Mouse (Mus musculus): ENCODE measurements around the gene Mrps18c.

The Mrps18c gene

DNA sequence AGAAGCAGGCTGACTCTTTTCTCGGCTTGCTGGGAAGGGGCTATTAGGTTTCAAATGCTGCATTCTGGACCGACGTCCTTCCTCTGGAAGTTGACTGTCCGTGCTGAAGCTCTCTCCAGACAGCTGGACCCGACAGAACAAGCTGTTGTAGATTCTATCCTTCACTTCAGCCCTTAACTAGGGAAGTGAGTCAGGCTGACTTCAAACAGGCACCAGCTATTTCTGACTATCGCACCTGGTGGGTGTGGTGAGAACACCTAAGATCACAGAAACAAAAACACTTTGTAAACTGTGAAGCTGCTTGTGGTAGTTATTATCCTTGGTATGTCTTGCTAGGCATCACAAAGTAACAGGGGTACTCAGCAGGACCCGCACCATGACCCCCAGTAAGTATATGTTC, 28.1 kb downstream of the Mrps18c start:
- no peak for DNase-seq (ENCODE audit: low read depth, low spot score)

DNA sequence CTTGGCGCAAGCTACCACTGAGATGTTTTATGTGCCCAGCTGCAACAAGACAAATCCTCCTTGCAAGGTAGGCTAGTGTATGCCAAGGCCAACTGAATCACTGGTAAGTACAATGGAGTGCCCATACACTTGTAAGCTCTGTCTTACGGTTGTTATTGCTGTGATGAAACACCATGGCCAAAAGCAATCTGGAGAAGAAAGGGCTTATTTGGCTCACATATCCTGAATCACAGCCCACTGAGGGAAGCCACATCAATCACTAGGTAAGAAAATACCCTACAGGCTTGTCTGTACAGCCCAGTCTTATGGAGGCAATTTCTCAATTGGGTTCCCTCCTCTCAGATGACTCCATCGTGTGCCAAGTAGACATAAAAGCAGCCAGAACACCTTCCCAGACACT, 30.3 kb downstream of the Mrps18c start:
- DNase-seq (ENCODE audit: low read depth, low spot score) = no peak

DNA sequence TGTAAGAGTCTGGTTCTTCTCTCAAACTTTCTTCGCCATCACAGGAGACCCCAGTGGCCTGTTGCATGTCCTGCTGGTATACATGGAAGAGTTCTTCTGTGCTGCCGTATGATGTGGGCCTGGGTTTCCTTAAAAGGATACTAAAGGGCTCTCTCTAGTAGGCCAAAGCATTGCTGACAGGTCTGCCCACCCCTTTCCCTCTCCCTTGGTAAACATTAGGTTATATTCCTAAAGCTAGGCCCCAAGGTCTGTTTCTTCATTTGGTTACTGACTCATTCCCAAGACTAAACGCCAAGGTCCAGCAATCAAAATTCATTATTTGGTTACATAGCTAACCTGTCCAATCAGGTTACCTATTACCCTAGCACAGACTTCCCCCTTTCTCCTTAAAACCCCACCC, 34.3 kb downstream of the Mrps18c start:
- no peak for DNase-seq (ENCODE audit: low read depth, low spot score)

DNA sequence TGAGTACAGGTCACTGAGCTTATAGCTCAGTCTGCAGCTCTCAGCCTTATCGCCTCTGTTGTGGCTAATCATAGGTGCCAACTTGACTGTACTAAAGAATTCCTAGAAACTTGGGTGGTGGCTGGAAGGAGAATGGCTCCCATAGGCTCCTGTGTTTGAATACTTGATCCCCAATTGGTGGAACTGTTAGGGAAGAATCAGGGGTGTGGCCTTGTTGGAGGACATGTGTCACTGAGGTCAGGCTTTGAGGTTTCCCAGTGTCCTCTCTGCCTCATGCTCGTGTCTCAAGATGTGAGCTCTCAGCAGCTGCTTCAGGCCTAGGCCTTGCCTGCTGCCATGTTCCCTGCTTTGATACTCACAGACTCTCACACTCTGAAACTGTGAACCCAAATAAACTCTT, 35.4 kb downstream of the Mrps18c start:
- DNase-seq (ENCODE audit: low read depth, low spot score) = no peak

DNA sequence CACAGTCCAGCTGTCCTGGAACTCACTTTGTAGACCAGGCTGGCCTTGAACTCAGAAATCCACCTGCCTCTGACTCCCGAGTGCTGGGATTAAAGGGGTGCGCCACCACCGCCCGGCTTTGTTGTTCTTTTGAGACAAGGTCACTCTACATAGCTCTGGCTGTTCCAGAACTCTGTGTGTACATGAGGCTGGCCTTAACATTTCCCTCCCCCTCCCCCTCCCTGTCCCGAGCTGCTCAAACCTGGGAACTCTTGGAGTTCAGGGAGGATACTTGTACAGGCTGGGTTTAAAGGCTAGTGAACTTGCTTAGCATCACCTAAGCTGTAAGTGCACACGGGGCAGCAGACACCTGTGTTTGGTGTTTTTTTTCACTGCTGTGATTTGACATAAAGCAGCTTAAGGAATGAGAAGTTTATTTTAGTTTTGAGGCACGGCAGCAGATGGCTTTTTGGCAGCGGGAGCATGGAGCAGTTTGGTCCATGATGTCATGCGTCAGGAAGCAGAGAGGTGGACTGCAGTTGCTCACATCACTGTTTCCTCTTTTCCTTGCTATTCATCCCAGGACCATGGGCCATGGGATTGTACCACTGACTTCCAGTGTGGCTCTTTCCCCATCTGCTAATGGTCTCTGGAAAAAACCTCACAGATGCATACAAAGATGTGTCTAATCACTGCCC, 37.6 kb downstream of the Mrps18c start:
- DNase-seq (ENCODE audit: low read depth, low spot score) = no peak

DNA sequence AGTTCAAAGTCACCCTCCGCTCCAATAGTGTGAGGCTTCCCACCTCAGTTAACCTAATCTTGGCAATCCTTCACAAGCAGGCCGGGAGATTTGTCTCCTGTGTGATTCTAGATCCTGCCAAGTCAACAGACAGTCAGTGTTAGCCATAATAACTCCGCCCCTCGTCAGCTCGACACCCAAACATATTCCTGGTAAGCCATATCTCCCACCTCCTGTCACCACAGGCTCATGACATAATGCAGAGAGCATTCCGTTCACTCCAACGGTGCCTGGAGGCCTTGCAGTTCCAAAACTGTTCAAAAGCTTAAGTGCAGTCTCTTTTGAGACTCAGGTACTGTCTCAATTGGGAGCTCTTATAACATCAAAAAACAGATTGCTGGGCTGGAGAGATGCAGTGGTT, 39.5 kb downstream of the Mrps18c start:
- DNase-seq (ENCODE audit: low read depth, low spot score) = no peak

DNA sequence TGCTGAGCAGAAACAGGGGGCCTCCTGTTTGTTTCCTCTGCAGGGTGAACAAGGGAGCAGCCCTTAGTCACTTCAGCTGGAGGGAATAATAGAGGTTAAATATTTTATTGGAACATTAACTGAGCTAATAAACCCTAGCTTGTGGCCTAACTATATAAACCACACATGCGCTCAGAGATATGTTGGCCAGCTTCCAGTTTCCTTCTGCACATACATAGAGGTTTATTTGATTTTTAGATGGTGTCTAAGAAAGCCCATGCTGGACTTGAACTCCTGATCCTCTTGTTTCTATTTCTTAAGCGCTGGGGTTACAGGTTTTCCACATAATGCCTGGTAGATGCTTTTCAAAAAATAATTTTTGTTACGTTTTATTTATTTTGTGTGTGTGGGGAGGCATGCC, 46.1 kb downstream of the Mrps18c start:
- no peak for DNase-seq (ENCODE audit: low read depth, low spot score)

DNA sequence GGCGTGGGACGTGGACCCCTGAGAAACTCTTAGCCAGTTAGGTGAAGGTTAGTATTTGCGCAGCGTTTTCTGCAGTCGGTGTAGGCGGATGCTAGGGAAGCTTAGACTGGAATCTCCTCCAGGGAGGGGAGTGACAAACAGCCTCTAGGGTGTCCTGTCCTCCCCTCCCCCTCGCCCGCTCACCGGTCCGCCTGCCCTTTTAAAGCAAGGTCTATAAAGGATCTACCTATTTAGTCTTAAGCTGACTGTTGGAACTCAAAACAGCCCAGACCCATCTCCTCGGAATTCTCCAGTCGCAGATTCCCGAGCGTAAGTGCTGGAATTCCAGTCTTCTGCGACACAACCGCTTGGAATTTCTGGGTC, 47.0 kb downstream of the Mrps18c start, which contains the start of gene Gpat3:
Gene Gpat3, plus strand, starts transcription at position 229 of the 363 bp plus-strand sequence.
- no peak for DNase-seq (ENCODE audit: low read depth, low spot score)

DNA sequence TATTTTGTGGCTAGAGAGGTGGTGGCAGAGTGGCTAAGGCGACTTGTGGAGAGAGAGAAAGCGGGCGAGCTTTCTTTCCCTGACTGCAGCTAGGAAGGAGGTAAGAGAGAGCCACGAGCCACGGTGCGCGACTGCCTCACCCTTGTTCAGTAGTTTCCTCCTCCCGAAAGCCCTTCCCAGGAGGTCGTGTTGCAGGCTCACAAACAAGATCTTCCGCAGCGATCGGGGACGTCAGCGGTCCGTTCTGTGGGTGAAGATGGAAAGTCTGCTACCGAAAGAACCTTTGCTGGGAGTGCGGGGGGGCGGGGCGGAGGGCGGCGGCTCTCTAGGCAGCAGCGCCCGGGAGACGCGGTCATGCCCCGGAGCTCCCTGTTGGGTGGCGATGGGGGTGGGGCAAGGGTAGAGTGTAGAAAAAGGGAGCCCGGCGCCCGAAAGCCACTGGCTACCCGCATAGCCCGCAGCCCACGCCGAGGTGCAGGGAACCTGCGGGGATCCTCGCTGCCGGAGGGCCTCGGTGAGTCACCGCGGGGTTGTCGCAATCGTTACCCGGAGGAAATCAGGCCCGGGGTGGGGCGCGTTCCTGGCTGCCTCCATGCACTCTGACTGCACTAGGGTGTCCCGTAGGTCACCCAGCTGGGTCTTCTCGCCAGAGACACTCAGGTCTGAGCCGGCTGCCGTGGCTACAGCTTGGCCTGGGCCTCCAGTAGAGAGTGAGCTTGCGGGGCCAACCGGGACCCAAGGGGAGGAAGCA, 47.6 kb downstream of the Mrps18c start:
- no peak for DNase-seq (ENCODE audit: low read depth, low spot score)

DNA sequence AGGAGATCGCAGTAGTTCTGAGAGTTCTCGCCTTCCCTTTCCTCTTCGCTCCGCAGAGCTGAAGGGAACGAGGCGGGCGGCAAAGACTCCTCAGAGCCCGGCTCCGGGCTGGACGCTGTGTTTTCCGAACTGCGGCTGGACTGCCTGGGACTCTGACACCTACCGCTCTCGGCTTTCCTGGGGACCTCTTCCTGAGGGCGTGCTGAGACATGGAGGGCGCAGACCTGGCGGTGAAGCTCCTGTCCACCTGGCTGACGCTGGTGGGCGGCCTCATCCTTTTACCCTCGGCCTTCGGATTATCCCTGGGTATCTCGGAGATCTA, 48.1 kb downstream of the Mrps18c start:
- DNase-seq (ENCODE audit: low read depth, low spot score) = no peak

DNA sequence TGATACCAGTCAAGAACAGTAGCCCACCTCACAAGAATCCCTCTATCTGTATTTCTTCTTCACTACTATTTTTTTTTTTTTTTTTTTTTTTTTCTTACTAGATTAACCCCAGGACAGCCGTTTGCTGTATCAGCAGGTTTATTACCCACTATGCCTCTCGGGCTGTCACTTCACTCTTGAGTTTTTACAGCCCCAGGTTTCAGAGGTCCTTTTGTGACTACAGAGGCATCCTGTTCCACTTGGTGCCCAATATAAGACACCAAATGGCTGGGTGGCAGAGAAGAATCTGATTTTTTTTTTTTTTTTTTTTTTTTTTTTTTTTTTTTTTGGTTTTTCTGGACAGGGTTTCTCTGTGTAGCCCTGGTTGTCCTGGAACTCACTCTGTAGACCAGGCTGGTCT, 48.7 kb downstream of the Mrps18c start:
- no peak for DNase-seq (ENCODE audit: low read depth, low spot score)

DNA sequence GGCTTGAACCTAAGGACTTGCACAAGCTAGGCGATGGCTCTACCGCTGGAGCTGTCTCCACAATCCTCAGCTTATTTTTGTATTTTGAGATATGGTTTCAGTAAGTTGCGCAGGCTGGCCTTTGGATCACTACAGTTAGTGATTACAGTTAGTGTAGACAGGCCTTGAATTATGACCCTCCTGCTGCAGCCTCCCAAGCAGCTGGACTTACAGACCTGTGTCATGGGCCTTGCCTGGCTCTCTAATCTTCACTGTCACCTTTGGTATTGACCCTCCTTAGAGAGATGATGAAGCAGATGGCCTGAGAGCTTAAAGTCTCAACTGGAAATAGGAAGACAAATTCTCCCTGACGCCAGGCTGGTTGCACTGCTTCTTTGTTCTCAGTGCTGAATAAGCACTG, 55.5 kb downstream of the Mrps18c start:
- no peak for DNase-seq (ENCODE audit: low read depth, low spot score)
